Mouse (Mus musculus) liver, adult 2 months (tissue): ENCODE results near the gene Scap.

ENCODE experiments used
- CTCF ChIP-seq: fragments of 200-500 bp; IDR thresholded peaks from 2 replicates; pipeline ENCODE4 v1.5.1; 2011; ENCODE audit warnings: low read depth, low read length, control low read depth
- POLR2A ChIP-seq: fragments of 200-500 bp; IDR thresholded peaks from 2 replicates; pipeline ENCODE4 v1.6.1; 2011; ENCODE audit warnings: low read length, control low read depth; ENCODE audit not compliant: insufficient read depth; ENCODE audit errors: extremely low read depth

DNA sequence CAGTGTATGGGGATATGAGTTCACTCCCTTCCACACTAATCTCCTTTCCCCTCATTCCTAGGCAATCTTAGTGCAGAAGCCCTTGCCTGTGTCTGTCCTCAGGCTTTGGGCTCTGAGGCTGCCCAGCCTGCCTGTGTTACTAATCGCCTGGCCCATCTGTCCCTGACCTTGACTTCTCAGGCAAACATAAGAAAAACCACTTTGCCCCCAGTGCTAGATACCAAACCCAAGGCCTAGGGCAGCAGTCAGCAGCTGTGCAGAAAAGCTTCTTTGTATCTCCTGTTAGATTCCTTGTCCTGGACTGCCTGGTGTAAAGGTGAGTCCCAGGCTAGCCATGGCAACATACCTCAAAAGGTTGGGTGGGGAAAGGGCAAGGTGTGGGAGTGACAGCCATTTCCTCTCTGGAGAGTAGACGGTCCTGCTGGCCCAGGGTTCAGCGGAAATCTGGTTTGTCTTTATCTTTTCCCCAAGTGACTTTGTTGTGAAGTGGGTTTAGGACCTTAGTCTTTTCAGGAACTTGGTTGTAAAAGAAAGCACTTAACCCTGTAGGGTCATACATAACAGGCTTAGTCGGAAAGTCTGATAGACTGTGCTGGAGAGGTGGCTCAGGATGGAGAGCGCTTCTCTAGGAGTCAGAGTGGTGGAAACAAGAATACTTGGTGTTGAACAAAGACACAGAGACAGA is 4.0 kb upstream of the Scap start:
- TF ChIP-seq CTCF: no peak
- no peak for TF ChIP-seq POLR2A
